Mouse (Mus musculus) cortical plate, adult 2 months (tissue): ENCODE measurements around the gene Olfr90. TPM values are rescaled to one million over a fixed set of nuclear protein-coding genes. Genes with fewer than 3 reads are reported as not detected.

Experiments
- H3K27ac ChIP-seq: fragments of 200-500 bp; 2 replicates; pipeline ENCODE4 v1.5.1; 2012; ENCODE audit warnings: low read length, control low read depth, inconsistent platforms; ENCODE audit not compliant: insufficient read depth
- H3K4me1 ChIP-seq: fragments of 200-500 bp; 2 replicates; pipeline ENCODE4 v1.6.1; 2011; ENCODE audit warnings: low read length; ENCODE audit not compliant: control insufficient read depth, insufficient read depth
- H3K4me3 ChIP-seq: fragments of 200-500 bp; 2 replicates; pipeline ENCODE4 v1.5.1; 2011; ENCODE audit warnings: mild to moderate bottlenecking, low read length, control low read depth; ENCODE audit not compliant: insufficient read depth
- CTCF ChIP-seq: fragments of 200-500 bp; IDR thresholded peaks from 2 replicates; pipeline ENCODE4 v1.5.1; 2011; ENCODE audit warnings: mild to moderate bottlenecking, control low read depth, low read length; ENCODE audit not compliant: insufficient read depth; ENCODE audit errors: extremely low read depth
- POLR2A ChIP-seq: fragments of 200-500 bp; IDR thresholded peaks from 2 replicates; pipeline ENCODE4 v1.6.1; 2011; ENCODE audit warnings: mild to moderate bottlenecking, low read length, control low read depth; ENCODE audit not compliant: insufficient read depth; ENCODE audit errors: extremely low read depth
- polyA plus RNA-seq: library from polyadenylated mRNA; depleted of rRNA; stranded (reverse); fragments of >200 nt; gene quantifications from 2 replicates; pipeline ENCODE4 v1.2.3, GENCODE M21; 2012; rRNA removed

Olfr90 gene
- polyA plus RNA-seq, 1 experiment: not detected

- Histone ChIP-seq H3K4me3 (peak overlapping the region; percentile 87), H3K4me1 (peaks cover 3% of the 10 kb centered on the region; the same call in 1 of the 2 replicates), H3K27ac (no peak overlapping the region)
- TF ChIP-seq POLR2A (no peak), CTCF (no peak)
Observed at GRCm38 (mm10) chr17:37047332-37047976, 40.8 kb downstream of the Olfr90 start.

GRCm38 (mm10) chr17:37046312-37047112, 41.8 kb downstream of the Olfr90 start:
- H3K27ac ChIP-seq: peak overlapping the region; percentile 94
- TF ChIP-seq CTCF: peak; percentile 26; the same call in 1 of the 2 replicates
- 0 out of 2 replicates have a peak, but pooled peaks have one; percentile 11 for TF ChIP-seq POLR2A
- H3K4me1 ChIP-seq: peaks cover 3% of the 10 kb centered on the region; the same call in 1 of the 2 replicates
- H3K4me3 ChIP-seq: peak overlapping the region; percentile 87

- Histone ChIP-seq H3K4me3 (peak within 1 kb of the TSS; percentile 87), H3K4me1 (peaks cover 3% of the 10 kb centered on the region; the same call in 1 of the 2 replicates), H3K27ac (peak within 1 kb of the TSS; percentile 95)
- TF ChIP-seq POLR2A (peak; percentile 65; the same call in 1 of the 2 replicates), CTCF (no peak)
Observed at GRCm38 (mm10) chr17:37045611-37046311, 42.5 kb downstream of the Olfr90 start, which contains the start of gene Gabbr1. TSS of gene Gabbr1 (plus strand) at chr17:37045966.

- Histone ChIP-seq H3K27ac (peak overlapping the region; percentile 95; the same call in 1 of the 2 replicates), H3K4me3 (peak overlapping the region; percentile 87), H3K4me1 (peaks cover 3% of the 10 kb centered on the region; the same call in 1 of the 2 replicates)
- no peak for TF ChIP-seq CTCF
- TF ChIP-seq POLR2A: no peak
Observed at GRCm38 (mm10) chr17:37044651-37045244, 43.6 kb downstream of the Olfr90 start.

GRCm38 (mm10) chr17:37039127-37039894, 49.0 kb downstream of the Olfr90 start:
- Histone ChIP-seq H3K4me3 (no peak overlapping the region), H3K27ac (no peak overlapping the region), H3K4me1 (no peaks in the 10 kb centered on the region)
- TF ChIP-seq CTCF (no peak), POLR2A (no peak)

Other genes starting within 250 kb of the Olfr90 start
- not detected in 2 replicates for gene Trim15, start 221.3 kb downstream of the Olfr90 start, polyA plus RNA-seq
- gene Trim10, start 218.9 kb downstream of the Olfr90 start, polyA plus RNA-seq: not detected in 2 replicates
- gene Trim40, start 198.4 kb downstream of the Olfr90 start, polyA plus RNA-seq: 0.19 and 0.29 TPM in 2 replicates
- gene Trim31, start 190.4 kb downstream of the Olfr90 start, polyA plus RNA-seq: not detected in 2 replicates
- 13.6 and 13.8 TPM in 2 replicates for gene Rnf39, start 145.6 kb downstream of the Olfr90 start, polyA plus RNA-seq
- gene Ppp1r11, start 136.8 kb downstream of the Olfr90 start, polyA plus RNA-seq: 184 and 193 TPM in 2 replicates
- 36.9 and 37.2 TPM in 2 replicates for gene Znrd1, start 129.9 kb downstream of the Olfr90 start, polyA plus RNA-seq
- 5.4 and 7.1 TPM in 2 replicates for gene Znrd1as, start 129.9 kb downstream of the Olfr90 start, polyA plus RNA-seq
- 0.85 and 1.0 TPM in 2 replicates for gene 2410137M14Rik, start 107.3 kb downstream of the Olfr90 start, polyA plus RNA-seq
- gene H2-M5, start 99.0 kb downstream of the Olfr90 start, polyA plus RNA-seq: 3.5 and 4.1 TPM in 2 replicates
- 25.2 and 29.3 TPM in 2 replicates for gene Zfp57, start 87.3 kb downstream of the Olfr90 start, polyA plus RNA-seq
- gene Mog, start 65.1 kb downstream of the Olfr90 start, polyA plus RNA-seq: 99.6 and 128 TPM in 2 replicates
- 481 and 483 TPM in 2 replicates for gene Gabbr1, start 42.5 kb downstream of the Olfr90 start, polyA plus RNA-seq
- gene Olfr91, start 9.8 kb upstream of the Olfr90 start, polyA plus RNA-seq: not detected in 2 replicates
- gene Olfr92, start 31.6 kb upstream of the Olfr90 start, polyA plus RNA-seq: not detected in 2 replicates
- not detected in 2 replicates for gene Olfr93, start 73.0 kb upstream of the Olfr90 start, polyA plus RNA-seq
- gene Ubd, start 105.4 kb upstream of the Olfr90 start, polyA plus RNA-seq: not detected in 2 replicates
- not detected in 2 replicates for gene Olfr94, start 112.5 kb upstream of the Olfr90 start, polyA plus RNA-seq
- 0.02 TPM in 1 of 2 replicates, not detected in the other for gene Olfr95, start 124.6 kb upstream of the Olfr90 start, polyA plus RNA-seq
- gene Olfr96, start 131.6 kb upstream of the Olfr90 start, polyA plus RNA-seq: not detected in 2 replicates
- not detected in 2 replicates for gene Olfr97, start 148.8 kb upstream of the Olfr90 start, polyA plus RNA-seq
- gene Olfr98, start 175.2 kb upstream of the Olfr90 start, polyA plus RNA-seq: not detected in 2 replicates
- 2.6 and 3.3 TPM in 2 replicates for gene H2-M3, start 181.7 kb upstream of the Olfr90 start, polyA plus RNA-seq
- not detected in 2 replicates for gene Olfr99, start 195.0 kb upstream of the Olfr90 start, polyA plus RNA-seq
- gene Olfr101, start 215.8 kb upstream of the Olfr90 start, polyA plus RNA-seq: not detected in 2 replicates
- not detected in 2 replicates for gene Olfr102, start 228.6 kb upstream of the Olfr90 start, polyA plus RNA-seq